Mouse (Mus musculus) kidney, adult 8-10 months (tissue): Measurements from ENCODE around the gene Ggta1.

Experiments
- DNase-seq, 2 experiments: peaks; one replicate each; pipeline ENCODE4 v3.0.0; 2022

Gene Ggta1

GRCm38 (mm10) chr2:35432472-35432871, 30.6 kb downstream of the Ggta1 start:
- peak; percentile 42 to 44 for DNase-seq

DNA sequence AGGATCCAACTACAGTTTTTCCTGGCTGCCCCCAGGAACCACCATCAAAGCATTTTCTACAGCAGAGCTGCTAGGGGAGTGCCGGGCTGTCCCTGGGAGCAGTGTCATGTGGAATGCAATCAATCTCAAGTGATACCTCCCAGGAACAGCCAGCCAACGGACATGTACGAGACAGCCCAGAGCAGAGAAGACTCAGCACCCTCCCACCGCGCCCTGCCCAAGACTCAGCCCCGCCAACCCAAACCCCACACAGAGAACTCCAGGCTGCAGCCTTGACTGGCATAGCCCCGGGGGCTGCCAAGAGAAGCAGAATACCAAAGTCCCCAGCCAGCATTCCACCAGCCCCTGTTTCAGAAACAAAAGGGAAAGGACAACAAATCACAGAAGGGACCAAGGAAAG, 31.0 kb downstream of the Ggta1 start:
- peak; percentile 17 to 18 for DNase-seq

GRCm38 (mm10) chr2:35430806-35431205, 32.2 kb downstream of the Ggta1 start:
- DNase-seq: no peak

DNA sequence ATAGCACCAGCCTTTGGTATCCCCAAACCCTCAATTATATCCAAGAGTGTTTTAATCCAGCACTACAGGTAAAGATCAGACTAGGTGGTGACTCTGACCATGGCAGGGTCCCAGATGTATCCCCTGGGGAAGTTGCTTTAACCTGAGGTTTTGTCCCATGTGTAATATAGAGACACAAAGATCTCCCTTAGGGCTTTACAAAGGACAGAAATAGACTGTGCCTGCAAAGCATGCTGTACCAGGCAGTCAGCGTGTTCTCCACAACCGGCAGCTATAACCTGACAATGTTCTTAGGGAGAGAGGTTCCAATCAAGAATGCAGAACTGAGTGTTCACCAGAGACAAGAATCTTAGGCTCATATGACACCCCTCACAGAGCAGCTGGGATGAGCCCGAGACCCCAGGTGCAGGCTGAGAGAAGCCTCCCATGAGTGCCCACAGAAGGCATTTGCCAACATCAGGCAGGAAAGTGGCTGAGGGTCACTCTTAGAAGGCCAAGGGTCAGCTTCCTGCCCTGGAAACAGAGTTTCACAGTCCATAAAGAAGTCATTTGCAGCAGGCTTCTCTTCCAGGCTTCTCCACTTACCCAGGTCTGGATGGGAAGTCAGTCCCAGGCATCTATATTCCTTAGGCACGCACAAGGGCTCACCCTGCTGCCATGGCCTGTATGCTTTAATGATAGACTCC, 34.3 kb downstream of the Ggta1 start:
- no peak for DNase-seq

DNA sequence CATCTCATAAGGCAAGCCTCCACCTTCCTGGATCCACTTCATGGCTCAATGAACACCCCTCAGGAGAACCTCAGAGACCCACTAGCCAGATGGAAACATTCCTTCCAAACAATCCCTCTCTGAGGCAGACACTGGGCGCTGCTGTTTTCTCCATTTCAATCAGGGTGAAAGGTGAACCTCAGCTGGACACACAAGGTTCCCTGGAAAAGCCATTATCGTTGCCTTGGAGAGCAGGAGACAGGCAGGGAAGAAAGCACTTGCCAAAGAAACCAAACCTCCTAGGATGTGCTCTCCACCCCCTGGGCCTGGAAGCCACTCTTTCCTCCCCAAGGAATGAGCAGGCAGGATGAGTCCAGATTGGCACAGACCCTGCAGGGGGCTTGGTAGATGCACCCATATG, 35.5 kb downstream of the Ggta1 start:
- no peak for DNase-seq

DNA sequence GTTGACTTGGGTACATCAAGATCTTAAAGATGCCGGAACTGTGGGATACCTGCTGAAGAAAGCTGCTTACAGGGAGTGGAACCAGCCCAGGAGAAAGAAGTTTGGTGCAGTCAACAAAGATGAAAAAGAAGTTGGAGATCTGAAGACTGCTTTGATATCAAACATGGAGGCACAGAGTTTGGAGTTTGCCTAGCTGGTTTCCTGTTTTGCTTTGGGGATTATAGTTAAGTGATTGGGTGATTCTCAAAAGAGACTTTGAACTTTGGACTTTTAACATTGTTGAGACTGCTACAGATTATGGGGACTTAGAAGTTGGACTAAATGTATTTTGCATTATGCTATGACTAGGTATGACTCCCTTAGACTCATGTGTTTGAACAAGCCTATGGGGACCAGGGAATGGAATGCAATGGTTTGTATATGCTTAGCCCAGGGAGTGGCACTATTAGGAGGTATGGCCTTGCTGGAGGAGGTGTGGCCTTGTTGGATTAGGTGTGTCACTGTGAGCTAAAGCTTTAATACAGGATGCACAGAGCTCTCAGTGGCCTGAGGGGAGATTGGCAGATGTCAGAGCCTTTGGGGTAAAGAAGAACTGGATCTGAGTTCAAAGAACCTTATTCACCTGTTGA, 39.2 kb downstream of the Ggta1 start:
- DNase-seq: no peak

DNA sequence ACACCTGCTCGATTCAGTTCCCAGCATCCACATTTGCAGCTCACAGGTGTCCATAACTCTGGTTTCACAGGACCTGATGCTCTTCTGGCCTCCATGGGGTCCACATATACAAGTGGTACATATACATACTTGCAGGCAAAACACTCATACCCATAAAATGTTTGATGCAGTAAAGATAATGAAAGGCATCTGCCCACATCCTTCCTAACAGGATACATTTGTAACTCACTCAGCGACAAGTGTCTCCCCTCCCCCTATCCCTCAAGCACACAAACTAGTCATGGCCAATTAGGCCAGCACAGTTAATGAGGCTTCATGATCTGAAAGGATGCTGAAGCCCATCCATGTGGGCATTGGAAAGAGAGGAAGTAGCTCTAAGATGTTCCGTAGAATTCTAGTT, 40.6 kb downstream of the Ggta1 start:
- DNase-seq: no peak

- DNase-seq: no peak
Observed at GRCm38 (mm10) chr2:35420681-35421080, 42.4 kb downstream of the Ggta1 start.

GRCm38 (mm10) chr2:35419671-35420070, 43.4 kb downstream of the Ggta1 start:
- no peak for DNase-seq

- no peak for DNase-seq
Observed at GRCm38 (mm10) chr2:35419243-35419642, 43.8 kb downstream of the Ggta1 start.

DNA sequence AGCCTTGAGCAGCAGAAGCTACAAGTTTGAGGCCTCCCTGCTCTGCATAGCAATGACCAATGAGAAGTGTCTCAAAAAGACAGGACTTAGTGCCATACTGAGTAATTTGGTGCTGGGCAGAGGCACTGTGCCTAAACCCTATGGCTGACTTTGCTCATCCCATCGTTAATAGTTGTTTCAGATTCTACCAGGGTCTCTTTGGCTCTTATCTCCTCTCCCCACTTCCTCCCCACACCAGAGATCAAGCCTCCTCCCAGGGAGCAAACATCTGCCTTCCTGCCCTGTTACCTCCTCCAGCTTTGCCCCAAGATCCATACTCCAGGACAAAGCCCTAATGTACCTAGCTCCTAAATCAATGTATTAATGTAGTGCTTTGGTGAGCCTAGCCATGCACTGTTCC, 45.8 kb downstream of the Ggta1 start:
- DNase-seq: no peak

GRCm38 (mm10) chr2:35416473-35416872, 46.6 kb downstream of the Ggta1 start:
- no peak for DNase-seq

DNA sequence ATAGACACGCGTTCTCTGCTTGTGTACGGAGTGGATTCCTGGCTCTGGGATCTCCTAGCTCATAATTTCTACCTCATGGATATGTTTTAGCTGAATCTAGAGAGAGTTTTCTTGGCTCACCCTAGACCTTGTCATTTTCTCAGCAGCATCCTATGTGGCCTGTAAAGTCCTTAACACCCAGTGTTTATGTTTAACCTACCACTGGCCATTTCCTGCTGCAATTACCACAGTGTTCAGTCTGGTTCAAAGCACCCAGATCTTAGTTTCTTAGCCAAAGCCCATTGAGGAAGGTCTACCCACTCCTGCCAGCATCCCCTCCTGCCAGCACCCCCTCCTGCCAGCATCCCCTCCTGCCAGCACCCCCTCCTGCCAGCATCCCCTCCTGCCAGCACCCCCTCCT, 50.2 kb downstream of the Ggta1 start:
- DNase-seq: no peak

- DNase-seq: no peak
Observed at GRCm38 (mm10) chr2:35412246-35412645, 50.8 kb downstream of the Ggta1 start.

GRCm38 (mm10) chr2:35411640-35412190, 51.3 kb downstream of the Ggta1 start:
- DNase-seq: no peak

GRCm38 (mm10) chr2:35409466-35409865, 53.6 kb downstream of the Ggta1 start:
- DNase-seq: no peak

DNA sequence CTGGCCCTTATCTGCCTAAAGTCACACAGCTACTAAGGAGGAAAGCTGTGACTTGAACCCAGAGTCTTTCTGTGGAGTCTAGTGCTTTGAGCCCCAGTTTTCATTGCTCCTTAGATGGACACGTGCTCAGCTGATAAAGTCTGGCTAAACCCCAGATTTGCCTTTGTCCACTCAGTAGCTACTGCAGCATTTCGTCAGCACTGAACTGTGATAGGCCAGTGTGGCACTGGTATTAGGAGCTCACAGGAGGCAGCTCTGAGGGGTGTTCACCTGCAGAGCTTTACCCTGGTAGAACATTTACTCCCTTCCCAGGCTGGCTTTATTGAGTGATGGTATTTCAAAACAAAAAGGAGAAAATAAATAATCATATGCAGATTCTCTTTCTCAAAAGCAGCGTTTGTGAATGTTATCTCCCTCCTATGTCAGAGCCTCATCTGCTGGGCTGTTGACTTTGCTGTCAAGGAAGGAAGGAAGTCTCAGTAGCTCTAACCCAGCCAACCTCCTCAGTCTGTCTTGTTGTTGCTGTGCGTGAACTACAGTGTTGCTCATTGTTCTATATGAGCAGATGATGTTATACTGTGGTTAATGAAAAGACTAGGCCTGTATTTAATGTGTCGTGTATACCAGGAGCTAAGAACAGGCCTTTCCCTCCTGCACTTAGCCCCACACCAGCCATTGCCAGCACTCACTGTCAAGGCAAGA, 54.5 kb downstream of the Ggta1 start:
- DNase-seq: no peak

DNA sequence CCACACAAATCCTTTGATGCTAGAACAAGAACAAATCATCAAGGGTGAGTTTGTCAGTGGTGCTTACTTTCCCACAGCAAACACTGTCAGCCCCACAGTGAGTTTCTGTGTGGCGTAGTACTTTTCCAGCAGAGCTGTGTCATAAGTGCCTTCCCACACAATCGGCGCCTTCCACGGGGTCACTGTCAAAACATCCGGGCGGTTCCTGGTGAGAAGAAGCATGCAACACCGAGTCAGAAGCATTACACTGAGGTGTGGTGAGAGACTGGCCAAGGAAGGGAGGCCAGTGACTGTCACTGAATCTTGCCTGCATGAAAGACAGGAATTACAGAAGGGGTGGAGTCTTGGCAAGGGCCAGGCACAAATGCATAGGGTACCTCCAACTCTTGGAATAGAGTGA, 55.2 kb downstream of the Ggta1 start:
- DNase-seq: no peak

GRCm38 (mm10) chr2:35407266-35407665, 55.8 kb downstream of the Ggta1 start:
- DNase-seq: no peak

- DNase-seq: no peak
Observed at GRCm38 (mm10) chr2:35406611-35407010, 56.4 kb downstream of the Ggta1 start.

DNA sequence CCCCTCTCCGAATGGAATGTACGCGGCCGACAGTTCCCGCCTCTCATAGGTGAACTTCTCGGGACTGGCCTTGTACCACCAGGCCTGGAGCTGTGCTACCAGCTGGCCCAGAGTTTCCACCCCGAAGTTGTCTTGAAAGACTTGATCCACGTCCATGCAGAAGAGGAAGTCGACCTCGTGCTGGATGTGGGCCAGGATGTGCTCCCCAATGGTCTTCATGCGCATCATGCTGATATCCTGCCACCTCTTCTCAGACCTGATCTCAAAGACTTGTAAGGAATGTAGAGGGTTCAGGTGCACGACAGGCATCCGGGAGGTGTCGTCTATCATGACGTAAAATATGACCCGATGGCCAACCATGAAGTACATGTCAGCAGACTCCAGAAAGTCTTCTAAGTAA, 60.6 kb downstream of the Ggta1 start:
- no peak for DNase-seq

- DNase-seq: no peak
Observed at GRCm38 (mm10) chr2:35400739-35401138, 62.3 kb downstream of the Ggta1 start.

DNA sequence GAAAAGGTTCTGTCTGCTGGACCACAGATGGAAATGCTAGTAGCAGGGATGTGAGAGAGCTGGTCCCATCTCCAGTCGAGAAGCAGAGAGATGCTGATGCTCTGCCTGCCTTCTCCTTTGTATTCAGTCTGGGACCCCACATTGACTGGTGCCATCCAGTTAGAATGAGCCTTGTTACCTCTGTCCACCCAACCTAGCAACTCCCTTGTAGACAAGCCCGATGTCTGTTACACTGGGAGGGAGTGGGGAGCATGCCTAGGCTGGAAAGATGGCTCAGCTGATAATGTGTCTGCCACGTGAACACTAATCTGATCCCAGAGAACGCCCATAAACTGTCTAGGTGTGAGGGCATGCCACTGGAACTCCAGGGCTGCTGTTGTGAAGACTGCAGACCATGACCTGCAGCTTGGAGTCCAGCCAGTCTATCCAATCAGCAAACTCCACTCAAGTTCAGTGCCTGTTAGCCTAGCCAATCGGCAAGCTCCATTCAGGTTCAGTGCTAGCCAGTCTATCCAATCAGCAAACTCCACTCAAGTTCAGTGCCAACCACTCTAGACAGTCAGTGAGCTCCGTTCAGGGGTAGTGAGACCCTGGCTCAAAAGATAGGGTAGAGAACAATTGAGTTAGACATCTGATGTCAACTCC, 64.7 kb downstream of the Ggta1 start:
- no peak for DNase-seq
